Mouse (Mus musculus): ENCODE measurements at regions not wholly inside any gene's neighbourhood (a gene's known extent, or its start where the extent isn't known, plus 50 kb on each side); places are given as distances from the start of the nearest gene placed in this dataset.

GRCm38 (mm10) chr6:103318677-103319359 lies 191.6 kb upstream of the Chl1 start:
- Histone ChIP-seq H3K9ac (replicated peaks; ENCODE audit: low read depth, low read length) (no peak overlapping the region), H3K36me3 (ENCODE audit: control insufficient read depth, insufficient read depth, low read length) (no peaks in the 10 kb centered on the region), H3K4me1 (ENCODE audit: control insufficient read depth, insufficient read depth, low read length) (peaks cover 9% of the 10 kb centered on the region), H3K27ac (ENCODE audit: low read length) (no peak overlapping the region), H3K27me3 (ENCODE audit: control insufficient read depth, insufficient read depth, low read length) (no peaks in the 10 kb centered on the region), H3K9me3 (ENCODE audit: control insufficient read depth, low read depth, low read length) (no peaks in the 10 kb centered on the region), H3K4me2 (replicated peaks; ENCODE audit: low read depth, low read length) (no peak overlapping the region), H3K4me3 (ENCODE audit: low read depth, low read length) (no peak overlapping the region)
- ATAC-seq (ENCODE audit: insufficient number of reproducible peaks, insufficient read depth, low FRiP score, low read depth), result no peak
- WGBS, result 72% methylated on average over 3 of the region's 3 CpGs

GRCm38 (mm10) chr6:103319964-103320363 lies 190.4 kb upstream of the Chl1 start:
- Histone ChIP-seq H3K4me1 (ENCODE audit: control insufficient read depth, insufficient read depth, low read length) (peaks cover 9% of the 10 kb centered on the region), H3K36me3 (ENCODE audit: control insufficient read depth, insufficient read depth, low read length) (no peaks in the 10 kb centered on the region), H3K4me3 (ENCODE audit: low read depth, low read length) (no peak overlapping the region), H3K27me3 (ENCODE audit: control insufficient read depth, insufficient read depth, low read length) (no peaks in the 10 kb centered on the region), H3K9ac (replicated peaks; ENCODE audit: low read depth, low read length) (no peak overlapping the region), H3K4me2 (replicated peaks; ENCODE audit: low read depth, low read length) (no peak overlapping the region), H3K9me3 (ENCODE audit: control insufficient read depth, low read depth, low read length) (no peaks in the 10 kb centered on the region), H3K27ac (ENCODE audit: low read length) (no peak overlapping the region)
- no peak for ATAC-seq (ENCODE audit: insufficient number of reproducible peaks, insufficient read depth, low FRiP score, low read depth)
- 39% methylated on average over 2 of the region's 2 CpGs for WGBS

- no peak for ATAC-seq (ENCODE audit: insufficient number of reproducible peaks, insufficient read depth, low FRiP score, low read depth)
- H3K4me1 ChIP-seq (ENCODE audit: control insufficient read depth, insufficient read depth, low read length), result peaks cover 9% of the 10 kb centered on the region
- no peak overlapping the region for H3K4me2 ChIP-seq (replicated peaks; ENCODE audit: low read depth, low read length)
- no peak overlapping the region for H3K4me3 ChIP-seq (ENCODE audit: low read depth, low read length)
- H3K27me3 ChIP-seq (ENCODE audit: control insufficient read depth, insufficient read depth, low read length), result no peaks in the 10 kb centered on the region
- H3K36me3 ChIP-seq (ENCODE audit: control insufficient read depth, insufficient read depth, low read length), result no peaks in the 10 kb centered on the region
- H3K27ac ChIP-seq (ENCODE audit: low read length), result no peak overlapping the region; the same call in 1 of the 2 replicates
- H3K9me3 ChIP-seq (ENCODE audit: control insufficient read depth, low read depth, low read length), result no peaks in the 10 kb centered on the region
- WGBS, result 54% methylated on average over 4 of the region's 4 CpGs
- H3K9ac ChIP-seq (replicated peaks; ENCODE audit: low read depth, low read length), result no peak overlapping the region
Observed at GRCm38 (mm10) chr6:103320550-103320949, 189.8 kb upstream of the Chl1 start.

- Histone ChIP-seq H3K9me3 (ENCODE audit: control insufficient read depth, low read depth, low read length) (no peaks in the 10 kb centered on the region), H3K4me1 (ENCODE audit: control insufficient read depth, insufficient read depth, low read length) (peaks cover 9% of the 10 kb centered on the region), H3K36me3 (ENCODE audit: control insufficient read depth, insufficient read depth, low read length) (no peaks in the 10 kb centered on the region), H3K4me2 (replicated peaks; ENCODE audit: low read depth, low read length) (no peak overlapping the region), H3K27me3 (ENCODE audit: control insufficient read depth, insufficient read depth, low read length) (no peaks in the 10 kb centered on the region), H3K27ac (ENCODE audit: low read length) (no peak overlapping the region), H3K9ac (replicated peaks; ENCODE audit: low read depth, low read length) (no peak overlapping the region), H3K4me3 (ENCODE audit: low read depth, low read length) (no peak overlapping the region)
- no peak for ATAC-seq (ENCODE audit: insufficient number of reproducible peaks, insufficient read depth, low FRiP score, low read depth)
- WGBS, result 68% methylated on average over 2 of the region's 2 CpGs
Observed at GRCm38 (mm10) chr6:103321058-103321457, 189.3 kb upstream of the Chl1 start.

- ATAC-seq (ENCODE audit: insufficient number of reproducible peaks, insufficient read depth, low FRiP score, low read depth), result no peak
- Histone ChIP-seq H3K4me3 (ENCODE audit: low read depth, low read length) (no peak overlapping the region), H3K9me3 (ENCODE audit: control insufficient read depth, low read depth, low read length) (no peaks in the 10 kb centered on the region), H3K4me2 (replicated peaks; ENCODE audit: low read depth, low read length) (no peak overlapping the region), H3K27ac (ENCODE audit: low read length) (no peak overlapping the region), H3K36me3 (ENCODE audit: control insufficient read depth, insufficient read depth, low read length) (no peaks in the 10 kb centered on the region), H3K4me1 (ENCODE audit: control insufficient read depth, insufficient read depth, low read length) (peaks cover 8% of the 10 kb centered on the region), H3K27me3 (ENCODE audit: control insufficient read depth, insufficient read depth, low read length) (no peaks in the 10 kb centered on the region), H3K9ac (replicated peaks; ENCODE audit: low read depth, low read length) (no peak overlapping the region)
Observed at GRCm38 (mm10) chr6:103322442-103322841, 187.9 kb upstream of the Chl1 start.

- H3K27ac ChIP-seq (ENCODE audit: low read length), result no peak overlapping the region
- no peaks in the 10 kb centered on the region for H3K27me3 ChIP-seq (ENCODE audit: control insufficient read depth, insufficient read depth, low read length)
- no peak for ATAC-seq (ENCODE audit: insufficient number of reproducible peaks, insufficient read depth, low FRiP score, low read depth)
- H3K4me2 ChIP-seq (replicated peaks; ENCODE audit: low read depth, low read length), result no peak overlapping the region
- H3K9ac ChIP-seq (replicated peaks; ENCODE audit: low read depth, low read length), result no peak overlapping the region
- H3K4me3 ChIP-seq (ENCODE audit: low read depth, low read length), result no peak overlapping the region
- no peaks in the 10 kb centered on the region for H3K9me3 ChIP-seq (ENCODE audit: control insufficient read depth, low read depth, low read length)
- H3K4me1 ChIP-seq (ENCODE audit: control insufficient read depth, insufficient read depth, low read length), result no peaks in the 10 kb centered on the region
- no peaks in the 10 kb centered on the region for H3K36me3 ChIP-seq (ENCODE audit: control insufficient read depth, insufficient read depth, low read length)
Observed at GRCm38 (mm10) chr6:103335683-103336082, 174.7 kb upstream of the Chl1 start.

GRCm38 (mm10) chr6:103339961-103340732 lies 170.2 kb upstream of the Chl1 start:
- H3K27me3 ChIP-seq (ENCODE audit: control insufficient read depth, insufficient read depth, low read length), result no peaks in the 10 kb centered on the region
- H3K9me3 ChIP-seq (ENCODE audit: control insufficient read depth, low read depth, low read length), result no peaks in the 10 kb centered on the region
- H3K4me1 ChIP-seq (ENCODE audit: control insufficient read depth, insufficient read depth, low read length), result no peaks in the 10 kb centered on the region
- no peak overlapping the region for H3K4me3 ChIP-seq (ENCODE audit: low read depth, low read length)
- no peak overlapping the region for H3K27ac ChIP-seq (ENCODE audit: low read length)
- H3K4me2 ChIP-seq (replicated peaks; ENCODE audit: low read depth, low read length), result no peak overlapping the region
- H3K36me3 ChIP-seq (ENCODE audit: control insufficient read depth, insufficient read depth, low read length), result no peaks in the 10 kb centered on the region
- 68% methylated on average over 7 of the region's 7 CpGs for WGBS
- ATAC-seq (ENCODE audit: insufficient number of reproducible peaks, insufficient read depth, low FRiP score, low read depth), result no peak
- no peak overlapping the region for H3K9ac ChIP-seq (replicated peaks; ENCODE audit: low read depth, low read length)

- Histone ChIP-seq H3K4me3 (ENCODE audit: low read depth, low read length) (no peak overlapping the region), H3K4me1 (ENCODE audit: control insufficient read depth, insufficient read depth, low read length) (no peaks in the 10 kb centered on the region), H3K4me2 (replicated peaks; ENCODE audit: low read depth, low read length) (no peak overlapping the region), H3K36me3 (ENCODE audit: control insufficient read depth, insufficient read depth, low read length) (no peaks in the 10 kb centered on the region), H3K9me3 (ENCODE audit: control insufficient read depth, low read depth, low read length) (no peaks in the 10 kb centered on the region), H3K27ac (ENCODE audit: low read length) (no peak overlapping the region), H3K9ac (replicated peaks; ENCODE audit: low read depth, low read length) (no peak overlapping the region), H3K27me3 (ENCODE audit: control insufficient read depth, insufficient read depth, low read length) (no peaks in the 10 kb centered on the region)
- ATAC-seq (ENCODE audit: insufficient number of reproducible peaks, insufficient read depth, low FRiP score, low read depth), result no peak
- 77% methylated on average over 5 of the region's 5 CpGs for WGBS
Observed at GRCm38 (mm10) chr6:103343515-103343914, 166.9 kb upstream of the Chl1 start.

Measured in stomach, embryonic 14.5 days (tissue).